Mouse (Mus musculus) myocyte (in vitro differentiated cells): ENCODE data around the gene Efcab5.

Experiments
- CEBPB ChIP-seq: IDR thresholded peaks from 2 replicates; pipeline ENCODE4 v1.6.1; 2011; ENCODE audit warnings: mild to moderate bottlenecking, moderate library complexity; ENCODE audit not compliant: poor library complexity, insufficient read depth, severe bottlenecking
- E2F4 ChIP-seq: IDR thresholded peaks from one replicate; pipeline ENCODE4 v1.6.1; 2011; ENCODE audit warnings: mild to moderate bottlenecking, control low read depth, moderate library complexity; ENCODE audit not compliant: insufficient read depth
- MAX ChIP-seq: IDR thresholded peaks from one replicate; pipeline ENCODE4 v1.6.1; 2011; ENCODE audit warnings: low read depth, mild to moderate bottlenecking, control low read depth
- MYOD1 ChIP-seq, 3 experiments: IDR thresholded peaks; one replicate each; pipeline ENCODE4 v1.6.1; 2011; ENCODE audit warnings: control low read depth in 2 of 3, low read depth in 2 of 3, mild to moderate bottlenecking in 2 of 3, moderate library complexity in 1 of 3; ENCODE audit not compliant: insufficient read length in 2 of 3, control insufficient read depth in 1 of 3
- MYOG ChIP-seq, 3 experiments: IDR thresholded peaks; one replicate each; pipeline ENCODE4 v1.6.1; 2011; ENCODE audit warnings: control low read depth in 2 of 3, low read depth in 2 of 3, mild to moderate bottlenecking in 2 of 3; ENCODE audit not compliant: insufficient read length in 2 of 3, control insufficient read depth in 1 of 3, insufficient read depth in 1 of 3
- POLR2A ChIP-seq: IDR thresholded peaks from one replicate; pipeline ENCODE4 v1.6.1; 2011; ENCODE audit warnings: low read depth, mild to moderate bottlenecking, control low read depth, moderate library complexity; ENCODE audit not compliant: insufficient read length
- POLR2AphosphoS2 ChIP-seq: IDR thresholded peaks from one replicate; pipeline ENCODE4 v1.6.1; 2011; ENCODE audit warnings: low read depth, control low read depth; ENCODE audit not compliant: insufficient read length
- REST ChIP-seq: IDR thresholded peaks from one replicate; pipeline ENCODE4 v1.6.1; 2011; ENCODE audit warnings: mild to moderate bottlenecking, control low read depth, moderate library complexity; ENCODE audit not compliant: insufficient read depth, insufficient read length
- SRF ChIP-seq: IDR thresholded peaks from one replicate; pipeline ENCODE4 v1.6.1; 2011; ENCODE audit warnings: low read depth; ENCODE audit not compliant: control insufficient read depth, insufficient read length
- TCF12 ChIP-seq: IDR thresholded peaks from one replicate; pipeline ENCODE4 v1.6.1; 2011; ENCODE audit warnings: mild to moderate bottlenecking, control low read depth; ENCODE audit not compliant: poor library complexity, insufficient read depth, severe bottlenecking
- USF1 ChIP-seq: IDR thresholded peaks from one replicate; pipeline ENCODE4 v1.6.1; 2011; ENCODE audit warnings: low read depth, mild to moderate bottlenecking, control low read depth, moderate library complexity

DNA sequence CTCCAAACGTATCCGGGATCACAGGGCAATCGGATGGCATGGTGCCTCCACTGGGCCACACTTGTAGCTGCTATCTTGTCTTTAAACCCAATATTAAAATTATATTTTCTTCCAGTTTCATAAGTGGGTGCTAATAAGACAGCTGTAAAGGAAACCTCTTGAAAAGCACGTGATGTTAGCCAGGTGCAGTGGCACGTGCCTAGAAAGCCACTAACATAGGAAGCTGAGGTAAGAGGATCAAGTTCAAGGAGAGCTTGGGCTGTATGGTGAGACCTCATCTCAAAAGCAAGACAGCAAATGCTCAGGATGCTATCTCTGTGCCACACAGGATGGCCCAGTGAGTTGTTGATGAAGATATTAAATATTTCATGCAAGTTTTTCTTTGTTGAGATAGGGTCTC lies 34.6 kb downstream of the Efcab5 start:
- no peak for TF ChIP-seq POLR2A
- no peak for TF ChIP-seq MAX
- no peak for TF ChIP-seq MYOD1 (IDR thresholded peaks at IDR 0.05; ENCODE audit: control insufficient read depth in 1 of 3, insufficient read length in 2 of 3, low read depth in 2 of 3)
- no peak for TF ChIP-seq E2F4
- TF ChIP-seq TCF12: no peak
- no peak for TF ChIP-seq USF1
- no peak for TF ChIP-seq SRF
- no peak for TF ChIP-seq CEBPB
- no peak for TF ChIP-seq MYOG (IDR thresholded peaks at IDR 0.05; ENCODE audit: control insufficient read depth in 1 of 3, insufficient read depth in 1 of 3, insufficient read length in 2 of 3, low read depth in 2 of 3)
- no peak for TF ChIP-seq POLR2AphosphoS2
- no peak for TF ChIP-seq REST
